Mouse (Mus musculus): ENCODE measurements around the gene Tekt4.

GRCm38 (mm10) chr17:25456540-25456939, 2.1 kb downstream of the Tekt4 start:
- no peak for TF ChIP-seq MAFK (IDR thresholded peaks at IDR 0.05; ENCODE audit: insufficient read depth, low read depth, low read length)
- TF ChIP-seq HCFC1 (IDR thresholded peaks at IDR 0.05; ENCODE audit: borderline replicate concordance, insufficient read depth, low read length) = no peak
- no peak for TF ChIP-seq ZNF384 (IDR thresholded peaks at IDR 0.05; ENCODE audit: low read depth, low read length)
- no peak for TF ChIP-seq CHD2 (IDR thresholded peaks at IDR 0.05; ENCODE audit: low read depth, low read length)
- no peak for TF ChIP-seq ZC3H11A (IDR thresholded peaks at IDR 0.05; ENCODE audit: borderline replicate concordance, low read depth, low read length)
